Mouse (Mus musculus) hindbrain, embryonic 13.5 days (tissue): ENCODE measurements around the gene Osbpl10. TPM values are rescaled to one million over a fixed set of nuclear protein-coding genes. Genes with fewer than 3 reads are reported as not detected.
A peak's percentile ranks its signal among the peaks of the same experiment; 100 is the strongest.

Experiments used
- ATAC-seq: fragments of 200-750 bp; cut with Nextera tagmentation; 2 replicates; pipeline ENCODE4 v1.8.0; 2017; ENCODE audit warnings: moderate TSS enrichment; ENCODE audit not compliant: low FRiP score
- H3K27ac ChIP-seq: fragments of 300-500 bp; sonication (generic); 2 replicates; pipeline ENCODE4 v1.5.1; 2015; ENCODE audit warnings: inconsistent platforms, mild to moderate bottlenecking, moderate library complexity
- H3K27me3 ChIP-seq: fragments of 300-500 bp; sonication (generic); 2 replicates; pipeline ENCODE4 v1.6.1; 2015; ENCODE audit warnings: mild to moderate bottlenecking, inconsistent platforms
- H3K36me3 ChIP-seq: fragments of 300-500 bp; sonication (generic); 2 replicates; pipeline ENCODE4 v1.6.1; 2015; ENCODE audit warnings: mild to moderate bottlenecking, inconsistent platforms
- H3K4me1 ChIP-seq: fragments of 300-500 bp; sonication (generic); replicated peaks from 2 replicates; pipeline ENCODE4 v1.6.1; 2015; ENCODE audit warnings: inconsistent platforms
- H3K4me2 ChIP-seq: fragments of 300-500 bp; sonication (generic); 2 replicates; pipeline ENCODE4 v1.6.1; 2015; ENCODE audit warnings: inconsistent platforms, mild to moderate bottlenecking, moderate library complexity
- H3K4me3 ChIP-seq: fragments of 300-500 bp; sonication (generic); 2 replicates; pipeline ENCODE4 v1.5.1; 2015; ENCODE audit warnings: mild to moderate bottlenecking, inconsistent platforms
- H3K9ac ChIP-seq: fragments of 300-500 bp; sonication (generic); 2 replicates; pipeline ENCODE4 v1.6.1; 2015; ENCODE audit warnings: mild to moderate bottlenecking, inconsistent platforms
- H3K9me3 ChIP-seq: fragments of 300-500 bp; sonication (generic); 2 replicates; pipeline ENCODE4 v1.6.1; 2016; ENCODE audit warnings: inconsistent platforms
- WGBS: fragments of 180-500 bp; shearing (Covaris S2); methylation state at CpG from one replicate; pipeline ENCODE4 v1.1.7; 2015; 5-methylcytosine and 5-hydroxymethylcytosine counted together
- polyA plus RNA-seq: library from polyadenylated mRNA; unstranded; fragments of >200 nt; fragmentation: Nextera tagmentation; extraction: Ambion mirVana; gene quantifications from 2 replicates; pipeline ENCODE4 v1.2.1, GENCODE M21; 2015

Gene Osbpl10
- polyA plus RNA-seq, 1 experiment from 2014 or later: 1.8 TPM

DNA sequence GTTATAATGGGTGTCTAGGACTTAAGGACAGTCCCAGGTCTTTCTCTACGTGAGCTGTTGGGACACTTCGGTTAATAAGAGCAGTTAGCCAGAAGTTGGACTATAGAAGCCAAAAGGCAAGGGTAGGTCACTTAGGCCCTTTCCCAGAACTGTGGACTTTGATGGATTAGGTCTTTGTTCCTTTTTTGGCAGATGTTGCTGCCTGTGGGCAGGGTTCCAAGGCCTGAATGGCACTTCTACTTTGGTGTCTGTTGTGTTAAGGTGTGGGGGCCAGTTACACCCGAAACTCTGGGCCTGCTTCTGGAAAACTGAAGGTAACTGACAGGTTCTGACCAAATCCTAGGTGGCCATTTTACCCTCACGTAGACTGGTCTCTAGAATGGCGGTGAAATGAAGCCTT lies 141.9 kb downstream of the Osbpl10 start:
- H3K36me3 ChIP-seq: no peaks in the 10 kb centered on the region
- ATAC-seq: no peak
- peak overlapping the region; percentile 8; the same call in 1 of the 2 replicates for H3K4me2 ChIP-seq
- H3K9me3 ChIP-seq: no peaks in the 10 kb centered on the region
- peak overlapping the region; percentile 83 for H3K27ac ChIP-seq
- 56% methylated on average over 5 of the region's 5 CpGs for WGBS
- peaks cover 29% of the 10 kb centered on the region for H3K4me1 ChIP-seq
- H3K4me3 ChIP-seq: no peak overlapping the region
- no peak overlapping the region for H3K9ac ChIP-seq
- no peaks in the 10 kb centered on the region for H3K27me3 ChIP-seq

DNA sequence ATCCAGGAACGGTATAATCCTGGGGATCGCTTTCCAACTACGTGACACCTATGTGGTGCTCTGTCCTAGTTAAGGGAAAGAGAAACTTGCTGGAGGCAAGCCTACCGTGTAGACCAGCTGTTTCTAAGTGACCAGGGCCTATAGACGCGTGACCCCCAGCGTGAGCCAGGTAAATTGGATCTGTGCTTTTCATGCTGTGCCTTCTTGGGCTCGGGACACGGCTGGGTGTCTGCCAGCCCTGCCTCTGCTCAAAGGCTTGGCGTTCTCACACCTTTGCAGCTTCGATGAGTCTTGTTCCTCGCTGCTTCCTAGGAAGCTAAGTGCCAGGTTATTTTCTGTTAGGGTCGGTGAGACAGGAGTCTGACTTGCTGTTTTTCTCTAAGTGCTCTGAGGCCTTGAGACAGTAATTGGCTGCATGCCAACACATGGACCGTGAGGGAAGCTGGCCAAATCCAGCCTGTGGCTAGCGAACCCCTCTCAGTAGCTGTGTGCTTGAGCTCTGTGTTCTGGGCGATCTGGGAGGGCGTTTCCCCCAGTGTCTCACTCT lies 142.4 kb downstream of the Osbpl10 start:
- WGBS: 62% methylated on average over 17 of the region's 17 CpGs
- H3K9ac ChIP-seq: no peak overlapping the region
- H3K36me3 ChIP-seq: no peaks in the 10 kb centered on the region
- H3K9me3 ChIP-seq: no peaks in the 10 kb centered on the region
- peaks cover 29% of the 10 kb centered on the region for H3K4me1 ChIP-seq
- H3K4me3 ChIP-seq: no peak overlapping the region
- peak overlapping the region; percentile 83 for H3K27ac ChIP-seq
- no peaks in the 10 kb centered on the region for H3K27me3 ChIP-seq
- ATAC-seq: peak; percentile 73
- peak overlapping the region; percentile 8; the same call in 1 of the 2 replicates for H3K4me2 ChIP-seq

GRCm38 (mm10) chr9:115127342-115127741 lies 149.0 kb downstream of the Osbpl10 start:
- peak; percentile 32; the same call in 1 of the 2 replicates for ATAC-seq
- Histone ChIP-seq H3K9ac (peak overlapping the region; percentile 43; the same call in 1 of the 2 replicates), H3K4me2 (no peak overlapping the region)

DNA sequence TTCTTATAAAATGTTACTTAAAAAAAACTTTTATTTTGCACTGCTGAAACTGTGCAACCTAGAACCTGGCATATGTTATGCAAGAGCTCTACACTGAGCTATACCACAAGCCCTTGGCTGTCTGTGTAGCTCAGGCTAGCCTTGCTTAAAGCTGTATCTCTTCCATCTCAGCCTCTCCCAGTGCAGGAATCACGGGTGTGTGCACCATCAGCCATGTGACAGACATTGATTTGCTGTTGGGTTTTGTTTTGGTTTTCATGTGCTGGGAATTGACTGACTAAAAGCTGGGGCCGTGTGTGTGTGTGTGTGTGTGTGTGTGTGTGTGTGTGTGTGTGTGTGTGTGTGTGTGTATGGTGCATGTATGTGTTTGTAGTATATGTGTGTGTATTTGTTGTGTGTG lies 155.6 kb downstream of the Osbpl10 start:
- no peak for ATAC-seq
- WGBS: 70% methylated on average over 2 of the region's 2 CpGs

More at GRCm38 (mm10) chr9:115127342-115127741, 149.0 kb downstream of the Osbpl10 start:
- Histone ChIP-seq H3K4me3 (no peak overlapping the region), H3K4me1 (peaks cover 18% of the 10 kb centered on the region), H3K27ac (0 out of 2 replicates have a peak overlapping the region, but pooled peaks have one; percentile 1), H3K27me3 (no peaks in the 10 kb centered on the region), H3K36me3 (no peaks in the 10 kb centered on the region), H3K9me3 (no peaks in the 10 kb centered on the region)
- WGBS: 22% methylated on average over 10 of the region's 10 CpGs

GRCm38 (mm10) chr9:115134736-115135135 lies 156.4 kb downstream of the Osbpl10 start:
- Histone ChIP-seq H3K9ac (no peak overlapping the region), H3K4me2 (no peak overlapping the region), H3K27me3 (no peaks in the 10 kb centered on the region), H3K36me3 (no peaks in the 10 kb centered on the region), H3K4me1 (peaks cover 16% of the 10 kb centered on the region), H3K4me3 (no peak overlapping the region), H3K27ac (no peak overlapping the region), H3K9me3 (no peaks in the 10 kb centered on the region)
- 30% methylated on average over 4 of the region's 4 CpGs for WGBS
- no peak for ATAC-seq

More for the DNA sequence above, 155.6 kb downstream of the Osbpl10 start:
- Histone ChIP-seq H3K27ac (no peak overlapping the region), H3K27me3 (no peaks in the 10 kb centered on the region), H3K4me2 (no peak overlapping the region), H3K36me3 (no peaks in the 10 kb centered on the region), H3K9me3 (no peaks in the 10 kb centered on the region), H3K4me3 (no peak overlapping the region), H3K9ac (no peak overlapping the region), H3K4me1 (peaks cover 16% of the 10 kb centered on the region)

DNA sequence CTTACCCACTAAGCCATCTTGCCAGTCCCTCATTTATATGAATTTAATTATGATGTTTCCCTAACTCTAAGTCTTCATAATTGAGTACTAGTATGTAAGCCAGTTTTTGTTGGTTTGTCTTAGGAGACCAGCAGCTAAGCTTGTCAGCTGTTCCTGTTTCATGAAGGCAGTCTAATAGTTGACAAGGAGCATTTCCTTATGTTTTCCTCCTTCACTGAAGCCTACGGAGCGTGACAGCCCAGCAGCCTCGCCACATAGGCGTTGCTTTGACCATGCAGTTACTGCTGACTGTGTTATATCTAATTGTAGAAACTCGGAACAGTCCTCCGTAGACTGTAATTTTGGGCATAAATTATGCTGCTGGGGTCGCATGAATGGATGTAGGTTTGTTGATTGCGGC lies 157.0 kb downstream of the Osbpl10 start:
- no peak for ATAC-seq

GRCm38 (mm10) chr9:115137858-115138257 lies 159.5 kb downstream of the Osbpl10 start:
- H3K4me2 ChIP-seq: no peak overlapping the region
- no peak for ATAC-seq
- peaks cover 16% of the 10 kb centered on the region for H3K4me1 ChIP-seq
- H3K9me3 ChIP-seq: no peaks in the 10 kb centered on the region
- no peaks in the 10 kb centered on the region for H3K27me3 ChIP-seq
- H3K27ac ChIP-seq: no peak overlapping the region
- H3K36me3 ChIP-seq: no peaks in the 10 kb centered on the region
- H3K9ac ChIP-seq: no peak overlapping the region
- WGBS: 79% methylated on average over 3 of the region's 3 CpGs
- H3K4me3 ChIP-seq: no peak overlapping the region

More for the DNA sequence above, 157.0 kb downstream of the Osbpl10 start:
- no peaks in the 10 kb centered on the region for H3K36me3 ChIP-seq
- WGBS: 76% methylated on average over 8 of the region's 8 CpGs
- H3K27me3 ChIP-seq: no peaks in the 10 kb centered on the region
- H3K9me3 ChIP-seq: no peaks in the 10 kb centered on the region
- peaks cover 16% of the 10 kb centered on the region for H3K4me1 ChIP-seq
- H3K9ac ChIP-seq: no peak overlapping the region
- no peak overlapping the region for H3K27ac ChIP-seq
- no peak overlapping the region for H3K4me2 ChIP-seq
- H3K4me3 ChIP-seq: no peak overlapping the region

GRCm38 (mm10) chr9:115139597-115140332 lies 161.4 kb downstream of the Osbpl10 start:
- Histone ChIP-seq H3K27ac (no peak overlapping the region), H3K27me3 (0 out of 2 replicates have a peak, but pooled peaks cover 4% of the 10 kb centered on the region), H3K36me3 (no peaks in the 10 kb centered on the region), H3K9me3 (no peaks in the 10 kb centered on the region), H3K4me3 (no peak overlapping the region), H3K4me2 (no peak overlapping the region), H3K9ac (no peak overlapping the region), H3K4me1 (peaks cover 13% of the 10 kb centered on the region)
- ATAC-seq: no peak
- 87% methylated on average over 14 of the region's 14 CpGs for WGBS

GRCm38 (mm10) chr9:115147141-115147540 lies 168.8 kb downstream of the Osbpl10 start:
- 0 out of 2 replicates have a peak, but pooled peaks cover 4% of the 10 kb centered on the region for H3K9me3 ChIP-seq
- H3K4me1 ChIP-seq: peaks cover 11% of the 10 kb centered on the region; the same call in 1 of the 2 replicates
- H3K36me3 ChIP-seq: no peaks in the 10 kb centered on the region
- no peak overlapping the region for H3K9ac ChIP-seq
- no peak overlapping the region for H3K4me3 ChIP-seq
- WGBS: 89% methylated on average over 5 of the region's 5 CpGs
- 0 out of 2 replicates have a peak, but pooled peaks cover 4% of the 10 kb centered on the region for H3K27me3 ChIP-seq
- H3K4me2 ChIP-seq: no peak overlapping the region
- ATAC-seq: no peak
- H3K27ac ChIP-seq: no peak overlapping the region

DNA sequence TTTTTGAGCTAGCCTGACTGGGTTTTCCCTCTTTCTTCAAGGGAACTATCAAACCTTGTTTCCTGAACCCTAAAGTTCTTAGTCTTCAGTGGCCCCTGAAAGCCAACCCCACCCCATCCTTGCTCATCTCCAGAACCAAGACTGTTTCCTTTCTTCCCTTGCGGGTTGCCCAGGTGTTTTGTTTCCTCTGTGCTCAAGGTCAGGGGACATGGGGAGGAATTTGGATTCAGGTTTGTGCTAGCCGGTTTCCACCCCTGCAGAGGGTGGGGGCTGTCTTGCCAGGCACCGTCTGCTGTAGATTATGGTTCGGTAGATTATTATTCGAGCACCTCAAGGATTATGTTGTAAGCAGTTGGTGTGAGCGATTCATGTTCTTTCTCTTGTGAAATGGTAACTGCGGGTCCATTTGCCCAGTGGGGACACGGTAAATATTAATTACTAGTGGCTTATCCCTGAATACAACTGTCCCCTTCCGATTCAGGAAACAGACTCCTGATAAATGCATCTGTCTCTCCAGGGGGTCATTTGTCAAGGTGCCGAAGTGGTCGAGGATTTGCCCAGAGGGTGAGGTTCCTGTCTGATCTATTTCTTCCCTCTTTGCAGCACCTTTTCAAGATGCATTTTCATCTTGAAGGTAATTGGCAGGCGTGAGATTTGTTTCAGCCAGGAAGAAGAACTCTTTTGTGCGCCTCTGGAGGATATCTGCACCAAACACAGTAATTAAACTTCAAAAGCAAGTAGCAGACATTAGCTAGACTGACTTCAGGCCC lies 169.4 kb downstream of the Osbpl10 start:
- no peaks in the 10 kb centered on the region for H3K36me3 ChIP-seq
- no peak overlapping the region for H3K27ac ChIP-seq

DNA sequence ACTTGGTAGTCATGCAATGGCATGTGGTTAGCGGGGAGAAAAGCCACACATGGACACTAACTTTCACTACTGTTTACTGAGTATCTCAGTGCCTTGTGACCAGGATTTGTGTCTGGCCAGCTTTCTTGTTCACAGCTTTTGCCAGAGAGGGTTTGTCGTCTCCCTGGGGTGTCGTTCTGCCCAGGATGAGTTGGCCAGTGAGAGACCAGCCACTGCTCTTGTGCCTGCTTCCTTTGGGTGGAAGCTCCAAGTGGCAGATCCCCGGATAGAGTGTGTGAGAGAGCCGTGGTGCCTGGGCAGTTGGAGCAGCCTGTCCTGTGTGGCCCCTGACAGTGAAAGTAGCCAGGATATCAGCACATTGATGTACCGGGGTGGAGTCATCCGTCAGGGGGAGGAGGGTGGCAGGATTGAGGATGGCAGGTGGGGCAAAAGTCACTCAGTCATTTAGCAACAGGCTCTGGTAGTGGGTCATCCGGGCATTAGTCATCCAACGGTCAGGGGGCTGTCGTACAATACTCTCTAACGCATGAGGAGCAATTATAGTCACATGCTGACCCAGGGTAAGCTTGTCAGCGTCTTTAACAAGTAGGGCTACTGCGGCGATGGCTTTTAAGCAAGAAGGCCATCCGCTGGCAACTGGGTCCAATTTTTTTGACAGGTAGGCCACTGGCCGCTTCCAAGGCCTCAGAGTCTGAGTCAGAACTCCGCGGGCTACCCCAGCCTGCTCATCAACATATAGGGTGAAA lies 170.8 kb downstream of the Osbpl10 start:
- Histone ChIP-seq H3K4me3 (no peak overlapping the region), H3K4me2 (no peak overlapping the region), H3K9me3 (0 out of 2 replicates have a peak, but pooled peaks cover 4% of the 10 kb centered on the region), H3K27ac (no peak overlapping the region), H3K27me3 (0 out of 2 replicates have a peak, but pooled peaks cover under 1% of the 10 kb centered on the region), H3K36me3 (no peaks in the 10 kb centered on the region), H3K4me1 (peaks cover 11% of the 10 kb centered on the region; the same call in 1 of the 2 replicates), H3K9ac (no peak overlapping the region)
- 84% methylated on average over 18 of the region's 18 CpGs for WGBS
- ATAC-seq: no peak

More for the DNA sequence above, 169.4 kb downstream of the Osbpl10 start:
- 57% methylated on average over 13 of the region's 13 CpGs for WGBS
- H3K4me3 ChIP-seq: no peak overlapping the region
- ATAC-seq: no peak
- H3K4me2 ChIP-seq: no peak overlapping the region
- H3K4me1 ChIP-seq: peaks cover 11% of the 10 kb centered on the region; the same call in 1 of the 2 replicates
- H3K9ac ChIP-seq: no peak overlapping the region
- H3K9me3 ChIP-seq: 0 out of 2 replicates have a peak, but pooled peaks cover 4% of the 10 kb centered on the region
- 0 out of 2 replicates have a peak, but pooled peaks cover 4% of the 10 kb centered on the region for H3K27me3 ChIP-seq
